Mouse (Mus musculus): ENCODE results near the gene Ccr6. TPM values are rescaled to one million over a fixed set of nuclear protein-coding genes. Genes with fewer than 3 reads are reported as not detected.

Gene Ccr6
- total RNA-seq, 2 experiments from 2014 or later: 0.61 to 0.93 TPM

DNA sequence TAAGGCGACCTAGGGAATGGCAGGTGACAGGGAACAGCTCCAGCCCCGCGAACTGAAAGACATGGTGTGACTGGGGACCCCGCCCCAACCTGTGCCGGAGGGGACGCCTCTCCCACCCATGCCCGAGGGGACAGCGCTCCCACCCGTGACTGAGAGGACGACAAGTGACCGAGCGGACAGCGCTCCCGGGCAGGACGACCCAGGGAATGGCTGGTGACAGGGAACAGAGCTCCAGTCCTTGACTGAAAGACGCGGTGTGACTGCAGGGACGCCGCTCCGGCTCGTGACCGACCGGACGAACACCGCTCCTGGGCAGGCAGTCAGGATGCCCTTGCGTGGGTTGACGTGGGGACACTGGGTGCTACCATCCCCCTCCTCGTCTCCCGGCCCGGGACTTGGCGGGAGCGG, 48.4 kb downstream of the Ccr6 start:
- peak; percentile 66 for DNase-seq

DNA sequence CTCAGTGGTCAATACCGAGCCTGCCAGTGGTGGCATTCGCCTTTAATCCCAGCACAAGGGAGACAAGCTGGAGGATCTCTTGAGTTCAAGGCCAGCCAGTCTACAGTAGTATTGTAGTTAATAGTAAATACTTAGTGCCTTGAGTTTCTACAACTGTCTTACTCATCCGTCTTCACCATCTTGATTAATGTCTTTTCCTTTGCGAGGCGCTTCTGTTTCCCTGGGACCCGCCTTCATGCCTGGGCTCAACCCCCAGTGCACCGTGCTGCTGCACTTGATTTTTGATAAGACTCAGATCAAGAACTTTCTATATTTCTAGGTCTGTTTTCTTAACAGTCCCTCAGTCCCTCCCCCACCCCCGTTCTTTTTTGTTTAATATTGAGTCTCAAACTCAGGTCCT, 49.2 kb downstream of the Ccr6 start:
- no peak for DNase-seq

DNA sequence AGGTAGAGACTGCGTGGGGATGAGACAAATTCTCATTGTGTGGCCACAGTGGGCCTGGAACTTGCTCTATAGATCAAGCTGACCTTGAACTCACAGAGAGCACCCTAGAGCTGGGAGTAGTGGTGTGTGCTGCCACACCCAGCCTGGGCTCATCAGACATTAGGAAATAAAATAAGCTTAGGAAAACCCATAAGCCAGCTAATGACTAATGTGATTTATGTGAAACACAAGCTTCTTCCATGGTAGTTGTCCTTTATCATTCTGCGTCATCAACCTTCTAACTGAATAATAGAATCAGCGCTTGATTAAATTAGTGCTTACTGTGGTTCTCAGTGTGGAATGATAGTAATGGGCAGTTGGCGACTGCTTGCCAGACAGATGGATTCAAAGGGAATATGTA, 51.1 kb downstream of the Ccr6 start:
- no peak for DNase-seq

DNA sequence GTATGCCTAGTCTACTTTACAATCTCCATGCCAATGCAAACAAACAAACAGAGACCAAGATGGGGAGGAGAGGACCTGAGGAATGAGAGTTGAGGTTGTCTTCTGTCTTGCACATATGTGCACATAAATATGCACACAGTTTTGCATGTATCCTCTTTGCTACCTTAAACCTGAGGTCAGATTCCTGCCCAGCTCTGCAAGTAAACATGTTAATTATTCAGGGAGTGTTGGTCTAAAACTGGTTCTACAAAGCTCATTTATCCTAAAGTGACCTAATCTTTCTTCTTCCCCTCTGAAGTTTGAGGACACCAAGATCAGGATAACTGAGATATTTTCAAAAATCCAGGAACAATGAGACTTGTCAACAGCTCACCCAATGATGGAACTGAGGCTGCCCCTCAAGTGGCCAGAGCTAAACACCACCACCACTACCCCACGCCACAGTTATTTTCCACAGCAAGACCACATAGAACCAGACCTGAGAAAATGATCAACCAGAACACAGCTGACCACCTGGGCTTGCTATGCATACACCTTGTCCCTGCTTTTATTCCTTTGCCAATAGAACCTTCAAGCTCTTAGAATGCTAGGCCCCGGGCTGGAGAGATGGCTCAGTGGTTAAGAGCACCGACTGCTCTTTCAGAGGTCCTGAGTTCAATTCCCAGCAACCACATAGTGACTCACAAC, 54.3 kb downstream of the Ccr6 start:
- DNase-seq: no peak

DNA sequence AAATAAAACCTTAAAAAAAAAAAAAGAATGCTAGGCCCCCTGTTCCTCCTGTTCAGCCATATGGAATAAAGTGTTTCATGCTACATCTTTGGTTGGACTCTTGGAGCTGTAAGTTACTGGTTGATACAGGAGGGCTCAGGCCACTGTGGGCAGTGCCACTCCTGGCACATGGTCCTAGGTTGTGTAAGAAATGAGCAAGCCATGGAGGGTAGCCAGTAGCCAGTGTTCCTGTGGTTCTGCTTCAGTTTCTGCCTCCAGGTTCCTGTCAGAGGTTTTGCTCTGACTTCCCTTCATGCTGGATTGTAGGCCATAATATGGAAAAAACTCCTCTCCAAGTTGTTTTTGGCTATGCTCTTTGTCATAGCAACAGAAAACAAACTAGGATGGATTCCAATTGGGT, 54.9 kb downstream of the Ccr6 start:
- DNase-seq: peak; percentile 60

DNA sequence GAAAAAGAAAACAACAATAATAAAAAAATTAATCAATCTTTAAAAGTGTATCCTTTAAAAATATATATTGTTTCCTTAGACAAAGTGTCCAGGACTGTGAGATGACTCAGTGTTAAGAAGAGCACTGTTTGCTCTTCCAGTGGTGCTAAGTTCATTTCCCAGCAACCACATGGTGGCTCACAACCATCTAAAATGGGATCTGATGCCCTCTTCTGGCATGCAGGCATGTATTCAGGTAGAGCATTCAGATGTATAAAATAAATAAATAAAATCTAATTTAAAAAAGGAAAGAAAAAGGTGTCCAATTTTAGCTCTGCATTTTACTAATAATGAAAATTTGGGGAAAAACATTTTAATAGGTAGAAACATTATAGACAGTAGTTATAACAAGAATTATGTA, 60.0 kb downstream of the Ccr6 start:
- DNase-seq: no peak

DNA sequence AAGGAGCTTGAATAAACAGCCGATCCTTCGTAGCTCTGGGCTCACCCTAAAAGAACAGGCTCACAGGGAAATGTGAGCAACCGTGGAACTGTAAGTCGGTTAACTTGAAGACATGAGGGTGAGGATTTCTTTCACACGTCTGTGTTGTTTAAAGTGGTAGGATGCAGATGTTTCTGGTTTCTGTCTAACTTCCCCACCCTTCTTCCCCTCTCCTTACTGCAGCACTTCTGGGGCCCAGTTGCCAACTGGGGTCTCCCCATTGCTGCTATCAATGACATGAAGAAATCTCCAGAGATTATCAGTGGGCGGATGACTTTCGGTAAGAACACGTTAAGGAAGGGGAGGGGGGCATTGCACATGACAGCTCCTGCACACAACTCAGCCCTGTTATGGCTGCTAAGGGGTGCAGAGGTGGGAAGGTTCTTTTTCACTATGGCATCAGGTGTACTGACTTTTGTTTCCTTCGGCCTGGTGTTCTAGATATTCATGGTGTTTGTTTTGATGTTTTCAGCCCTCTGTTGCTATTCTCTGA, 60.5 kb downstream of the Ccr6 start:
- DNase-seq: no peak

DNA sequence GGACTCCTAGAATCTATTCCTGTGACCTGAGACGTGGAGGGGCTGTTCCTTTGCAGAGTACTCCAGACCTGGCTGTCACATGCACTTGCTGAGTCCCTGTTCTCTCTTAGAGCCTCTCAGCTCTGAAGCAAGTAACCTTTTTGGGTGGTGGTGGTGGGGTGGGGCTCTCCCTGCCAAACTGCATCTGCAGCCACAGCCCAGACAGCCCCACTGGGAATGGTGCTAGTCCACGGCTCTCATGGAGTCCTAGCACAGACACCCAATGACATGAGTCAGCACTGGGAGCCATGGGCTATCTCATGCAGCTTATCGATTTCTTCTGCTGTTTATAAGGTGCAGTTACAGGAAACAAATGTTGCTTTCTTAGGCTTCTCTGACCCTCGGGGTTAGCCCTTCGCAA, 61.9 kb downstream of the Ccr6 start:
- DNase-seq: peak; percentile 42

DNA sequence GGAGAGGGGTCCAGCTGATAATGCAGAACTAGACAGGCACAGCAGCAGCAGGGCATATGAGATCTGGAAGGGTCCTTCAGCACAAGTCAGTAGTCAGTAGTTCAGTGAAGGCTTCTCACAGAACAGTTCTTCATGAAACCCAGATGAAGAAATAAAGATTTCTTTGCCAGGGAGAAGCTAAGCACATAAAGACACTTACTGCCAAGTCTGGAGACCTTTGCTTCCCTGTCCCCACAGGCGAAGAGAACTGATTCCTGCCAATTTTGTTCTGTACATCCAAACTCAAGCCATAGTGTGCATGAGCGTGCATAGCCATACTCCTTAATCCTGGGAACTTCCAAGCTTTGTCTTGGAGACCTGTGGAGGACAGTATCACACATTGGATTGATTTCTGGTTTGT, 62.4 kb downstream of the Ccr6 start:
- no peak for DNase-seq

DNA sequence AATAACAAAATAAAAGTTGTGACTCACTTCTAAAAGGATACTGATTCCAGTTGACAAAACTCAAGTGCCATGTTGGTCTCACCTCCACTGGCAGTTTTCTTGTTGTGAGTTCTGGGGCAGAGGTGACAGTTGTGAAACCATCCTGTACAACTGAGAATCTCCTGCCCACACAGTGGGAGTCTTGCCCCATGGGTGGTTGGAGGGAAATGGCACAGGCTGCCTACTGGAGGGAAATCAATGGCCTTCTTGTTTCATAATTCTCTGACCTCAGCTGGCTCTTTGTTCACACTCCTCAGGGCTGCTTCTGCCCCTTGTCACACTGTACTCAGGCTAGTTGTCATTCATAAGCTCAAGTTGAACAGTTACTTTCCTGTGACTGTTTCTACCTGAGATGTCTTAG, 63.7 kb downstream of the Ccr6 start:
- DNase-seq: peak; percentile 64

DNA sequence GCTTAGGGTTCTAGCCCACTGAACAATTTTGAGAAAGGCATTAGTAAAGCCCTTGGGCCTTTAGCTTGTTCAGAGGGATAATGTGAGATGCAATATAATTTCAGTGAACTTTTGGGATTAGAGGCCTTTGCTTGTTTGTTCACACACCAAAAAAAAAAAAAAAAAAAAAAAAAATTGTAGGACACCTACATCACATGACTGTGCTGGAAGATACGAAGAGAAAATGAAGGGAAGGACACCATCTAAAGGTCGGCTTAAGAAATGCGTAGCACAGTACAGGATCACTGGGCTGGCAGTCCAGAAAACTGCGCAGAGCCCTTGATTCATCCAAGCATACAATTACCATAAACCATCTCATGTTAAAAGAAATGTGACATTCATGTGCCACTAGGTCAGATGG, 65.7 kb downstream of the Ccr6 start:
- DNase-seq: no peak

DNA sequence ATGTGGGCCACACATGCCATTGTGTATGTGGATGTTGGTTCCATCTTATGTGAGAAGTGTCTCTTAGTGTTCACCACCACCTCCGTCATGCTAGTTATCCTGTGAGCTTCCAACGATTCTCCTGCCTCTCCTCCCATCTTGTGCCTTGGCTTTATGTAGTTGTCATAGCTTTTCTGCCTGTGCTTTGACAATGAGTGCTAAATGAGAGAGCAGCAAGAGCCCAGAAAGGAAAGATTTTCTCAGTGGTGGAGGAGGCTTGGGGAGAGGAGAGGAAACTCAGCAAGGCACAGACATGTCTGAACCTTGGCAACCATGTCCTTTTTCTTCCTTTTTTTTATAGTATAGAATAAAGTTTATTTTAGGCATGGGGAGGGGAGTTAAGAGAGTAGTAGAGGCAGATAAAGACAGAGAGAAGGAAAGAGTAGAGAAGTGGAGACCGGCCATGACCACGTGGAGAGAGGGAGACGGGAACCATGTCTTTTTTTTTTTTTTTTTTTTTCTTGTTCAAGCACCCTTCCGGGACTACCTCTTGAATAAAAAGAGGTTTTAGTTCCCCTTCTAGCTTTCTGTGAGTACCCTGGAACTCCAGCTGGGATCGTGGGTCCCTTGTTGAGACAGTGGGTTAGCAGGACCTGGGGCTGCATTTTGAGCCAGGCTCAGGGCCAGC, 67.1 kb downstream of the Ccr6 start:
- no peak for DNase-seq

DNA sequence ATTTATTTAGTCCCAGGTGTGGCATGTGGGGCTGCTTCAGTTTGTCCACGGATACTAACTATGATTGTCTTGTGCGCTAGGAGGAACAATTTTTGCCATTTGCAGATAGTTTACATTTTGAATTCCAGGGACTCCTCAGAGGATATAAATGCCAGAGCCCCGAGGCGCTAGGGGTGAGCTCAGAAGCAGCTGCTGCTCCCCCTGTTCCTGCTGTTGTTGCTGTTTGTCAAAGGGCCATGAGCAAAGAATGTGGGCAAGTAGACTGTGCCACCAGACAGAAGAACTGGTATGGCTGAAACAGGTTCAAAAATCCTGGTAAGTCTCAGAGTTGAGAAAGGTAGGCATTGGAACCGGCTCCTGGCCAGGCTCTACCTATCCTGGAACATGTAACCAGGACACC, 67.8 kb downstream of the Ccr6 start:
- no peak for DNase-seq

DNA sequence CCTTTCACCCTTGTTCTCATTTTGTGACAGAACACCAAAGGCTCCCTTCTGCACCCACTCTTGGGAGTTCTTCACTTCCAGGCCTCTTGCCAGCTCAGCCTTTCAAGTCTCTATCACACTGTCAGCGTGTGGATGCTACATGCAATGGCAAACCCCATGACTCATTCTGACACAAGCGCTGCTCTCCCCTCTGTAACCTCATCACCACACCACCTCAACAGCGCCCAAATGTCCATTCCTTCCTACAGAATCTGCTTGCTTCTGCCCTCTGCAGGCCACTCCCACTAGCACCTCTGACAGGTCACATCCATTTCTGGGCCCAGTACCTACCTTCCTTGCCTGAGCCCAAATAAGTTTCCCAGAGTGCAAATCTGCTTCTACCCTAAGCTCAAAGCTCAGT, 70.0 kb downstream of the Ccr6 start:
- peak; percentile 24 for DNase-seq

Other genes starting within 250 kb of the Ccr6 start
- gene Gm49673, start 88.3 kb upstream of the Ccr6 start, total RNA-seq (2021): under 1 TPM in 1 of 2 experiments, not detected in 1; 0.39 TPM
- 10 to 100 TPM; 41.7 to 42.4 TPM for gene Rnaset2a, start 87.9 kb upstream of the Ccr6 start, total RNA-seq (2021)
- 10 to 100 TPM; 14.2 to 22.8 TPM for gene Fgfr1op, start 70.5 kb upstream of the Ccr6 start, total RNA-seq (2021)
- gene Mpc1, start 46.9 kb downstream of the Ccr6 start, total RNA-seq (2021): 100 to 1,000 TPM; 347 to 385 TPM
- gene Sft2d1, start 75.1 kb downstream of the Ccr6 start, total RNA-seq (2021): 10 to 100 TPM; 38.4 to 45.0 TPM
- under 1 TPM; 0.24 to 0.45 TPM for gene Prr18, start 101.4 kb downstream of the Ccr6 start, total RNA-seq (2021)
- gene T2, start 119.9 kb downstream of the Ccr6 start, total RNA-seq (2021): under 1 TPM in 1 of 2 experiments, not detected in 1; 0.18 TPM
- not detected for gene T, start 198.4 kb downstream of the Ccr6 start, total RNA-seq (2021)

Measured in adrenal gland, postnatal 10 days (tissue).